Mouse (Mus musculus) liver, embryonic 14.5 days (tissue): ENCODE data around the gene Vwa1. TPM values are rescaled to one million over a fixed set of nuclear protein-coding genes. Genes with fewer than 3 reads are reported as not detected.

Experiments used
- ATAC-seq: fragments of 200-750 bp; cut with Nextera tagmentation; 2 replicates; pipeline ENCODE4 v1.8.0; 2017; ENCODE audit warnings: moderate number of reproducible peaks, mild to moderate bottlenecking, moderate library complexity; ENCODE audit not compliant: insufficient read depth
- DNase-seq, 3 experiments: peaks; one replicate each; pipeline ENCODE4 v3.0.0-alpha.2; 2012 to 2013; ENCODE audit warnings: low read depth in 3 of 3, low spot score in 3 of 3
- H3K27ac ChIP-seq: fragments of 300-500 bp; sonication (generic); 2 replicates; pipeline ENCODE4 v1.5.1; 2014; ENCODE audit warnings: moderate library complexity, mild to moderate bottlenecking, control low read depth, inconsistent platforms
- H3K27me3 ChIP-seq: fragments of 300-500 bp; sonication (generic); 2 replicates; pipeline ENCODE4 v1.6.1; 2014; ENCODE audit warnings: mild to moderate bottlenecking, low read length, moderate library complexity; ENCODE audit not compliant: control insufficient read depth, insufficient read depth
- H3K36me3 ChIP-seq: fragments of 300-500 bp; sonication (generic); replicated peaks from 2 replicates; pipeline ENCODE4 v1.6.1; 2014; ENCODE audit warnings: low read depth; ENCODE audit not compliant: control insufficient read depth, insufficient read depth
- H3K4me1 ChIP-seq, 2 experiments: fragments of 200-500 bp in 1 of 2; fragments of 300-500 bp in 1 of 2; sonication (generic) in 1 of 2; replicated peaks; 2 replicates each; pipeline ENCODE4 v1.6.1; 2012 to 2014; ENCODE audit warnings: antibody characterized with exemption in 1 of 2, inconsistent platforms in 1 of 2, low read length in 1 of 2; ENCODE audit not compliant: control insufficient read depth in 2 of 2, insufficient read depth in 2 of 2
- H3K4me2 ChIP-seq: fragments of 300-500 bp; sonication (generic); 2 replicates; pipeline ENCODE4 v1.6.1; 2014; ENCODE audit warnings: low read depth, mild to moderate bottlenecking, control low read depth, moderate library complexity
- H3K4me3 ChIP-seq, 2 experiments: fragments of 200-500 bp in 1 of 2; fragments of 300-500 bp in 1 of 2; sonication (generic) in 1 of 2; 2 replicates each; pipeline ENCODE4 v1.5.1; 2012 to 2014; ENCODE audit warnings: low read depth in 2 of 2, low read length in 2 of 2, mild to moderate bottlenecking in 2 of 2, control low read depth in 1 of 2, inconsistent platforms in 1 of 2, moderate library complexity in 1 of 2; ENCODE audit not compliant: insufficient read depth in 1 of 2
- H3K9ac ChIP-seq: fragments of 300-500 bp; sonication (generic); replicated peaks from 2 replicates; pipeline ENCODE4 v1.6.1; 2014; ENCODE audit warnings: mild to moderate bottlenecking, control low read depth, moderate library complexity
- H3K9me3 ChIP-seq: fragments of 300-500 bp; sonication (generic); 2 replicates; pipeline ENCODE4 v1.6.1; 2016; ENCODE audit warnings: low read length, mixed read lengths; ENCODE audit not compliant: control insufficient read depth
- CTCF ChIP-seq: IDR thresholded peaks from 2 replicates; pipeline ENCODE4 v1.5.1; 2016; ENCODE audit warnings: antibody characterized with exemption, low read depth, control low read depth
- EP300 ChIP-seq: IDR thresholded peaks from 2 replicates; pipeline ENCODE4 v1.6.1; 2016; ENCODE audit warnings: antibody characterized with exemption, low read depth
- WGBS: fragments of 180-500 bp; shearing (Covaris S2); extraction: QIAGEN DNeasy Blood & Tissue Kit; methylation state at CpG from one replicate; pipeline ENCODE4 v1.1.7; 2014; ENCODE audit not compliant: insufficient replicate concordance; 5-methylcytosine and 5-hydroxymethylcytosine counted together
- polyA plus RNA-seq, 2 experiments: library from polyadenylated mRNA; depleted of rRNA in 1 of 2; stranded (reverse) in 1 of 2; unstranded in 1 of 2; fragments of >200 nt; fragmentation: Nextera tagmentation in 1 of 2; extraction: Ambion mirVana in 1 of 2; gene quantifications; 2 replicates each; pipeline versions ENCODE4 v1.2.1 to v1.2.3; 2012 to 2014

The Vwa1 gene
- polyA plus RNA-seq, 2 experiments = 0.15 to 0.19 TPM

DNA sequence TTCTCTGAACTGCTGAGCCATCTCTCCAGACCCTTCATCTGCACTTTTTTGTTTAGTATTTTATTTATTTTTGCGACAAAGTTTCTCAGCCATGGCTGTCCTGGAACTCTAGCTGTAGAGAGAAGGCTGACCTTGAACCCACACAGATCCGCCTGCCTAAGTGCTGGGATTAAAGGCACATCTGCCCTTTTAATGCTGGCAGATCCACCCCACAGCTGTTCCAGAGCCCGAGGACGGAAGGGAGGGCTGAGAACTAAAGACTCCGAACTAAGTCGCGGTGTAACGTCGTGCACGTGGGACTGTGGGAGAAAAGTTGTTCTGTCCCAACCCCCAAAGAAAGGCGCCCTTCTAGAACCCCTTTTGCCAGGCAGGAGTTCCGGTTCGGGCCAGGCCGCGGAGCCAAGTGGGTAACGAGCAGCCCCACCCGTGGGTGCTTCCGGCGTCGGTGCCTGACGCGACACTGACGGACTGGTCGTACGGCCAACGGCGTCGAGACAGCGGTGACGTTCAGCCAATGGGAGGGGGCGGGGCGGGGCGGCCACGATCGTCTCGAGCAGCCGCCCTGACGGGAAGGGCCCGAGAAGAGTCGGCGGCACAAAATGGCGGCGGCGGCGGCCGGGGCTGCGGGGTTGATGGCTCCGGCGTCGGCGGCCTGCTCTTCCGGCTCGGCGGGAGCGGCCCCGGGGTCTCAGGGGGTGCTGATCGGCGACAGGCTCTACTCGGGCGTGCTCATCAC is 37.6 kb upstream of the Vwa1 start, which contains the start of gene Ccnl2:
TSS of gene Ccnl2 (plus strand) at position 561 of the 736 bp plus-strand sequence.
- Histone ChIP-seq H3K27me3 (no peaks in the 10 kb centered on the region), H3K9ac (peak within 1 kb of the TSS; percentile 96), H3K36me3 (peaks cover 68% of the 10 kb centered on the region), H3K27ac (peak within 1 kb of the TSS; percentile 49), H3K4me2 (peak within 1 kb of the TSS; percentile 89), H3K9me3 (no peaks in the 10 kb centered on the region), H3K4me1 (peaks cover 14 to 19% of the 10 kb centered on the region in 2 experiments), H3K4me3 (peak within 1 kb of the TSS; percentile 84 to 97)
- ATAC-seq (peak; percentile 99), DNase-seq (peak; percentile 94 to 96 (median 94))
- WGBS = 1% methylated on average over 57 of the region's 60 CpGs
- TF ChIP-seq CTCF (no peak), EP300 (no peak)

- H3K27ac ChIP-seq = no peak overlapping the region
- no peak overlapping the region for H3K4me3 ChIP-seq
- H3K4me1 ChIP-seq = peaks cover 12 to 19% of the 10 kb centered on the region in 2 experiments
- DNase-seq (no peak), ATAC-seq (no peak)
- 70% methylated on average over 3 of the region's 3 CpGs for WGBS
- TF ChIP-seq EP300 (no peak), CTCF (no peak)
- H3K9me3 ChIP-seq = no peaks in the 10 kb centered on the region
- H3K36me3 ChIP-seq = peaks cover 48% of the 10 kb centered on the region
- H3K9ac ChIP-seq = no peak overlapping the region
- no peaks in the 10 kb centered on the region for H3K27me3 ChIP-seq
- H3K4me2 ChIP-seq = no peak overlapping the region
These were observed 33.3 kb upstream of the Vwa1 start for GRCm38 (mm10) chr4:155807841-155808240.

DNA sequence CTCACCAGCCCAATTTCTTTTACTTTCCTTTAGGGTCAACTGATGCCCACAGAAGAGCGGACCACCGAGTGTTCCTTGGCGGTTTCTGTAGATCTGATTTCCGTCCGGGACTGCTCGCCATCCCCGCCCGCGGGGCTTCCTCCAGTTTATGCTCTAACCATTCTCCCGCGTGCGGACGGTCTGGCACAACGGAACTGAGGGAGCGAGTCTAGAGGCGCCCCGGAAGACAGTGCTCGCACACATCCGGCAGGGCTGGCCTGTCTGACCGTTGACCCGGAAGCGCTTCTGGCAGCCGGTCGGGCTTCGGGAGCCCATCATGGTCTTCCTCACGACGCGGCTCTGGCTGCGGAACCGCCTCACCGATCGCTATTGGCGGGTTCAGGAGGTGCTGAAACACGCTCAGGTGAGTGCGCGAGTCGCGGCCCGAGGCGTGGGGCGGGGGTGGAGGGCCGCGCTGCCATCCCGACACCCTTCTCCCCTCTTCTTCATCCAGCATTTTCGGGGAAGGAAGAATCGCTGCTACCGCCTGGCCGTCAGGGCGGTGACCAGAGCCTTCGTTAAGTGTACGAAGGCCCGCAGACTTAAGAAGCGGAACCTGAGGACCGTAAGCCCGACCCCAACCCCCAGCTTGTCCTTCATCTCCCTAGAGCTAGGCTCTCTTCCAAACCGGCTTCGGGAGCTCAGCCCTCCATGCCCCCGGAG is 29.0 kb upstream of the Vwa1 start:
- Histone ChIP-seq H3K27ac (peak overlapping the region; percentile 76), H3K4me3 (peak overlapping the region; percentile 90 to 97), H3K9me3 (no peaks in the 10 kb centered on the region), H3K4me2 (peak overlapping the region; percentile 97), H3K9ac (peak overlapping the region; percentile 74), H3K27me3 (no peaks in the 10 kb centered on the region; the same call in 1 of the 2 replicates), H3K36me3 (peaks cover 26% of the 10 kb centered on the region), H3K4me1 (peaks cover 10 to 13% of the 10 kb centered on the region in 2 experiments)
- ATAC-seq (peak; percentile 99), DNase-seq (peak; percentile 90 to 92 (median 92))
- WGBS = under 1% methylated on average over 58 of the region's 58 CpGs
- TF ChIP-seq CTCF = no peak
- peak; percentile 43; the same call in 1 of the 2 replicates for TF ChIP-seq EP300

DNA sequence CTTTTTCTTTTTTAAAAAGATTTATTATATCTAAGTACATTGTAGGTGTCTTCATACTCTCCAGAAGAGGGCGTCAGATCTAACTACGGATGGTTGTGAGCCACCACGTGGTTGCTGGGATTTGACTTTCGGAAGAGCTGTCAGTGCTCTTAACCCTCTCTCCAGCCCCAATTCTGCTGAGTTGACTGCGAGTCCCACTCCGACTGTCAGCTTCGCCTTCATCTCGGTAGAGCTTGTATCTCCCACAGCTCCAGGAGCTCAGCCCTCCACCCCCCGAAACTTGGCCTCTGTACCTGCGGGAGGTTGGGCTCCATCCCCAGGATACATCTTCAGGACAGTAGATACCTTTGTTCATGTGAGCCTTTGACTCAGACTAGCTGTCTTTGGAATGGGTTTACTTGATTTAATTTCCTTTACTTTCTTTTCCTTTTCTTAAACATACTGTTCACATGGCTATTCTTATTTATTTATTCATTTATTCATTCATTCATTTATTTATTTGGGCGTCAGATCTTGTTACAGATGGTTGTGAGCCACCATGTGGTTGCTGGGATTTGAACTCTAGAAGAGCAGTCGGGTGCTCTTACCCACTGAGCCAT is 28.3 kb upstream of the Vwa1 start, which contains the start of gene Mrpl20:
TSS of gene Mrpl20 (plus strand) at position 138 of the 599 bp plus-strand sequence.
- Histone ChIP-seq H3K36me3 (peaks cover 19% of the 10 kb centered on the region), H3K9me3 (no peaks in the 10 kb centered on the region), H3K27ac (peak within 1 kb of the TSS; percentile 76), H3K4me2 (peak within 1 kb of the TSS; percentile 97), H3K4me1 (peaks cover 10 to 13% of the 10 kb centered on the region in 2 experiments), H3K9ac (peak within 1 kb of the TSS; percentile 74), H3K27me3 (no peaks in the 10 kb centered on the region; the same call in 1 of the 2 replicates), H3K4me3 (peak within 1 kb of the TSS; percentile 90 to 97)
- no peak for TF ChIP-seq EP300
- peak; percentile 44 for TF ChIP-seq CTCF
- ATAC-seq = peak; percentile 60
- peak in 1 of 3 experiments; percentile 39 for DNase-seq
- 7% methylated on average over 12 of the region's 12 CpGs for WGBS
